Mouse (Mus musculus) thymus, adult 2 months (tissue): ENCODE measurements around the gene Sppl2c. TPM values are rescaled to one million over a fixed set of nuclear protein-coding genes. Genes with fewer than 3 reads are reported as not detected.

Experiments
- DNase-seq: peaks from one replicate; pipeline ENCODE4 v3.0.0; 2021
- H3K27ac ChIP-seq: fragments of 200-500 bp; 2 replicates; pipeline ENCODE4 v1.5.1; 2012; ENCODE audit warnings: low read length, control low read depth; ENCODE audit not compliant: control insufficient read depth, insufficient read depth
- H3K27me3 ChIP-seq: fragments of 200-500 bp; 2 replicates; pipeline ENCODE4 v1.6.1; 2012; ENCODE audit warnings: mild to moderate bottlenecking, low read length, moderate library complexity, mixed read lengths; ENCODE audit not compliant: control insufficient read depth, insufficient read depth
- H3K36me3 ChIP-seq: fragments of 200-500 bp; 2 replicates; pipeline ENCODE4 v1.6.1; 2012; ENCODE audit warnings: mild to moderate bottlenecking, low read length, moderate library complexity; ENCODE audit not compliant: control insufficient read depth, insufficient read depth
- H3K4me1 ChIP-seq: fragments of 200-500 bp; replicated peaks from 2 replicates; pipeline ENCODE4 v1.6.1; 2012; ENCODE audit warnings: low read length; ENCODE audit not compliant: control insufficient read depth, insufficient read depth
- H3K4me3 ChIP-seq: fragments of 200-500 bp; 2 replicates; pipeline ENCODE4 v1.5.1; 2012; ENCODE audit warnings: mild to moderate bottlenecking, low read length, control low read depth, moderate library complexity; ENCODE audit not compliant: control insufficient read depth, insufficient read depth
- CTCF ChIP-seq: fragments of 200-500 bp; IDR thresholded peaks from 2 replicates; pipeline ENCODE4 v1.5.1; 2012; ENCODE audit warnings: mild to moderate bottlenecking, control low read depth, low read length, moderate library complexity, borderline replicate concordance; ENCODE audit not compliant: control insufficient read depth, poor library complexity, insufficient read depth; ENCODE audit errors: extremely low read depth
- POLR2A ChIP-seq: fragments of 200-500 bp; IDR thresholded peaks from 2 replicates; pipeline ENCODE4 v1.6.1; 2012; ENCODE audit warnings: mild to moderate bottlenecking, low read length, control low read depth, moderate library complexity; ENCODE audit not compliant: control insufficient read depth, poor library complexity, insufficient read depth; ENCODE audit errors: extremely low read depth
- WGBS: fragments of 180-500 bp; shearing (Covaris S2); methylation state at CpG from one replicate; pipeline ENCODE4 v1.1.7; 2018; 5-methylcytosine and 5-hydroxymethylcytosine counted together
- polyA plus RNA-seq: library from polyadenylated mRNA; depleted of rRNA; stranded (reverse); fragments of >200 nt; gene quantifications from 2 replicates; pipeline ENCODE4 v1.2.3, GENCODE M21; 2012

Gene Sppl2c
- polyA plus RNA-seq, 1 experiment: 0.22 TPM

- Histone ChIP-seq H3K27me3 (peaks cover 17% of the 10 kb centered on the region), H3K4me1 (peaks cover 14% of the 10 kb centered on the region), H3K4me3 (no peak overlapping the region), H3K36me3 (no peaks in the 10 kb centered on the region), H3K27ac (no peak overlapping the region)
- DNase-seq: no peak
- 57% methylated on average over 4 of the region's 4 CpGs for WGBS
- TF ChIP-seq POLR2A (no peak), CTCF (no peak)
These were observed 43.3 kb downstream of the Sppl2c start for GRCm38 (mm10) chr11:104229391-104229790.

DNA sequence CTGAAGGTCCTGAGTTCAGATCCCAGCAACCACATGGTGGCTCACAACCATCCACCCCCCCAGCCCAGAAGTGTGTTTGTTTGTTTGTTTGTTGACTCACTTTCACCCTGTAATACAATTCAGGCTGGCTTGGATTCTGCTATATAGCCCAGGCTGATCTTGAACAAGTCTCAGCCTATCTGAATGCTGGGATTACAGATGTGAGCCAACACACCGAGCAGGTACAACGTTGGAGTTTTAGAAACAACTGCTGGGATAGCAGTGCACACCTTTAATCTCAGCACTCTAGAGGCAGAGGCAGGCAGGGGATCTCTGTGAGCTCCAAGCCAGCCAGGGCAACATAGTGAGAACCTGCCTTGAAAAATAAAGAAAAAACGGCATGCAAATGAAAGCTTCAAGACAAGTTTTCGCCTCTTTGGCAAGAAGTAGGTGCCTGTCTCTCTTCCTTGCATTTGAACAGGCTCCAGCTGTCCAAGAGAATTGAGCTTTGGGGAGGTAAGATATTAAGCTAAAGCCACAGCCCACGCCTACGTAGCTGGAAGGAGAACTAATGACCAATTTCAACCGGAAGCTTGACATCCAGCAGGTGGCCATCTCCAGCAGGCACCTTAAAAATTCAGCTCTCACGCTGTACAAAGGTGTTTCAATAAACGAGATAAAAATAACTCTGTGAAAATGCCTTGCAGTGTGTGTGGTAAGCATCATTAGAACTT is 44.1 kb downstream of the Sppl2c start:
- no peak overlapping the region for H3K27ac ChIP-seq
- DNase-seq: no peak
- 17% methylated on average over 9 of the region's 9 CpGs for WGBS
- TF ChIP-seq CTCF (no peak), POLR2A (no peak)
- H3K4me3 ChIP-seq: no peak overlapping the region
- H3K36me3 ChIP-seq: no peaks in the 10 kb centered on the region
- peaks cover 19% of the 10 kb centered on the region for H3K27me3 ChIP-seq
- H3K4me1 ChIP-seq: peaks cover 14% of the 10 kb centered on the region

DNA sequence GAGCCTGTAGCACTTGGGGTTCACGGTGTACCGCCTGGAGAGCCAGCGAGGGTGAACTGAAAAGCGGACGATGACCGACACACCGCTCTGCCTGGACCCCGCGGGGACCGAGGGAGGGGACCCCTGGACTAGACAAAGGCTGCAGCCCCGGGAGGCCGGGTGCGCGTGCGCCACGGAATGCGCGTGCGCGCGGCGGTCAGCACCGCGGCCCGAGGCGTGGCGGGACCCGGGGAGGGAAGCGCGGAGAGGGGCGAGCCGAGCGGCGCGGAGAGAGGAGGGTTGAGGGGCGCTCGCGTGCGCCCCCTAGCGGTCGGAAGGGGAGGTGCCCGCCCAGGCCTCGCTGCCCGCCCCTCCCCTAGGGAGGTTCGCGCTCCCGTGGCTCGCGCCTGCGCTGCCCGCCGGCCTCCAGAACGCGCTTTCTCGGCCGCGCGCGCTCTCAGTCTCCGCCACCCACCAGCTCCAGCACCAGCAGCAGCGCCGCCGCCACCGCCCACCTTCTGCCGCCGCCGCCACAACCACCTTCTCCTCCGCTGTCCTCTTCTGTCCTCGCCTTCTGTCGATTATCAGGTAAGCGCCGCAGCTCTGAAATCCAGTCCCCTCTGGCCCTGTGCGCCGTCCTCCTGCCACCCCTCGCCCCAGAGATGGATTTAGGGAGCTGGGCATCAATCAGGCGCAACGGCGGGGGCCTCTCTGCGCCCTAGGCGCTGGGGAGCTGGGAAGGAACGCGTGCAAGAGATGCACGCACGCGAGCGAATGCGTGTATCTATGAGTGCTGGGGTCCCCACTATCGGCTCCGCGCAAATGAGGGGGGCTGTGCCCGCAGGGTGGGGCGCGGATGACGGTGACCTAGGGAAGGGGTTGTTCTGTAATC is 45.1 kb downstream of the Sppl2c start, which contains the start of gene Mapt:
Gene Mapt (plus strand): TSS at position 350 of the 871 bp plus-strand sequence.
- DNase-seq: peak; percentile 61
- 1% methylated on average over 78 of the region's 94 CpGs for WGBS
- Histone ChIP-seq H3K27me3 (peaks cover 19% of the 10 kb centered on the region), H3K4me1 (peaks cover 14% of the 10 kb centered on the region), H3K4me3 (peak within 1 kb of the TSS; percentile 24), H3K36me3 (no peaks in the 10 kb centered on the region), H3K27ac (no peak within 1 kb of the TSS)
- TF ChIP-seq CTCF (peak; percentile 97), POLR2A (no peak)

DNA sequence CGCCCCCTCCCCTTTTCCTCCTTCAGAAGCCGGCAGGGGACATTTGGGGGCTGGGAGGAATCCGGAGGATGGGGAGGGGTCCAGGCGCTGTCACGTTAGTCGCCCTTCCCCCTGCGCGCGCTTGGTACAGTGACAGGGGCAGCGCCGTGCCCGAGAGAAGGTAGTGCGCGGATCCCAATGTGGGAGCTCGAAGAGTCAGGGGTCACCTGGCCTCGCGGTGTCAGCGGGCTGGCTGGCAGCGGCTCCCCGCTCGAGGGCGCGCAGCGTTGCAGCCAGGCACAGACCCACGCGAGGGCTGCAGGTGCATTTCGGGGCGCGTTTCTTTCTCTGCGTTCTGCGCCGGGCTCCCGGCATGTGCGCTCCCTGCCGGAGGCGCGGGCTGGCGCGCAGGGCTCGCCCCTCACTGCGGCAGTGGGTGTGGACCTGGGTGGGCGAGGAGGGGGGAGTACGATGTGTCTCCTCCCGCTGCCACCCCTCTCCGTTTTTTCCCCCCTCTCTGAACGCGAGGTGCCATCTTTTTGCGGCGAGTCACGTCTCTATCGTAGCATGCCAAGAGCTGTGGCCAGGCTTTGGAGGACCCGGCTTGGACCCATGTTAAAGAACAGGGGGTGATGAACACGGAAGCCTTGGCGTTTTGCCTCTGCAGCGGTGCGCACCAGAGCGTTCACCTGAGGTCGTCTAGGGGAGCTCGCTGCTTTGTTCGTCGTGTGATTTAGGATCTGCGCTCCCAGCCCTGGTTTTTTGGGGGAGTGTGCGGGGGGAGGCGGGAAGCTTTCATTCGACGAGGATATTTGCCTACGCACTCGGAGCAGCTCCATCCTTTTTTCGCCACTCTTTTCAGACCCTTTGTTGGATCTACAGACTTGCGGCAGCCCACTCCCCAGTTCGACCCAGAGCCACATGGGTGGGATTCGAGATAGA is 46.3 kb downstream of the Sppl2c start:
- no peaks in the 10 kb centered on the region for H3K36me3 ChIP-seq
- no peak overlapping the region; the same call in 1 of the 2 replicates for H3K4me3 ChIP-seq
- no peak for TF ChIP-seq CTCF
- no peak for TF ChIP-seq POLR2A
- peaks cover 19% of the 10 kb centered on the region for H3K27me3 ChIP-seq
- H3K4me1 ChIP-seq: peaks cover 14% of the 10 kb centered on the region
- peak; percentile 9 for DNase-seq
- H3K27ac ChIP-seq: no peak overlapping the region
- WGBS: 3% methylated on average over 72 of the region's 72 CpGs

DNA sequence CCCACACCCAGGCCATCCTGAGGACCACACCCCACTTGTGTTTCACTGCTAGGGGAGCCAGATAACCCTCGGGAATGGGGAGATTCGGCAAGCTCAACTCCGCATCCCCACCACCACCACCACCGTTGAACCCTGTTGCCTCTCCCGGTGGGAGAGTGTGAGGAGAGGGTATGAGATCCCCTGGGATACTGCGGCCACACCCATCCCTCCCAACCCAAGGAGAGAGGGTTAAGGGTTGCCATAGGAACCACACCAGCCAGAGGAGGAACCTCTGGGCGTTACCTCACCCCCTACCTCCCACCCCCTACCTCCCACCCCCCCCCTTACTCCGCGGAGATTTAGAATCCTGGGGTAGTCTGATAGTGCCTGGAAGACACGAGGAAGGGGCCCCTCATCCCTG is 47.0 kb downstream of the Sppl2c start:
- H3K36me3 ChIP-seq: no peaks in the 10 kb centered on the region
- H3K27ac ChIP-seq: no peak overlapping the region
- H3K27me3 ChIP-seq: peaks cover 19% of the 10 kb centered on the region
- no peak for DNase-seq
- H3K4me1 ChIP-seq: peaks cover 14% of the 10 kb centered on the region
- H3K4me3 ChIP-seq: no peak overlapping the region
- no peak for TF ChIP-seq POLR2A
- TF ChIP-seq CTCF: no peak
- 6% methylated on average over 10 of the region's 10 CpGs for WGBS

DNA sequence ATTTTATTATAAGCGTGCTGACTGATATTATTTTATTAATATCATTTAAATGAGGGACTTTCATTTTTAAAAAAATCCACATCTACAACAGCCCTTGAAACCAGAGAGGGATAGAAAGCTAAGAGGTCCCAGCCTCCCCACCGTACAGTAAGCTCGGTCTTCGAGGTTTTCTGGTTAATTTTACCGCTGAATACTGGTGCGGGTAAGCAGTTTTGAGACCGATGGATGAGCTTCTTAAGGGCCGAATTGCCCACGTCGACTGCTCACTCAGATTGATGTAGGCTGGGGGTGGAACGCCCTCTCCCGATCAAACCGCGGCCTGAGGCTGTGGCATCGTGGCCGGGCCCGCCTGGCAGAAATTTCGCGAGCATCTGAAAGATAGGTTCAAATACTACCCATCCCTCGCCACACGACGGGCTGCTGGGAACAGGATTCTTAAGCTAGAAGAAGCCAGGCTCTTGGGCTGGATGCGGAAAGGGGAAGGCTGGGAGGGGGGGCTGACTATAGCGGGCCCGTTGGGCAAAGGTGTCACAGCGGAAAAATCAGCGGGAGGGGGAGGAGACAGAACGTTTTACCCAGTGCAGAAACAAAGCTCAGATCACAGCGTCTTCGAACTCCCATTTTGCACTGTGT is 47.6 kb downstream of the Sppl2c start:
- 6% methylated on average over 30 of the region's 30 CpGs for WGBS
- DNase-seq: no peak

More for the DNA sequence above, 47.6 kb downstream of the Sppl2c start:
- TF ChIP-seq POLR2A (no peak), CTCF (no peak)
- H3K4me1 ChIP-seq: peaks cover 14% of the 10 kb centered on the region
- H3K27me3 ChIP-seq: peaks cover 19% of the 10 kb centered on the region
- H3K27ac ChIP-seq: no peak overlapping the region
- H3K4me3 ChIP-seq: no peak overlapping the region
- H3K36me3 ChIP-seq: no peaks in the 10 kb centered on the region
